Mouse (Mus musculus): Measurements from ENCODE around the gene Zfp706.
A peak's percentile ranks its signal among the peaks of the same experiment; 100 is the strongest.

- peak; percentile 50; the same call in 1 of the 2 replicates for TF ChIP-seq CHD2 (IDR thresholded peaks at IDR 0.05; ENCODE audit: low read depth, low read length)
- TF ChIP-seq ZC3H11A (IDR thresholded peaks at IDR 0.05; ENCODE audit: borderline replicate concordance, low read depth, low read length): no peak
- TF ChIP-seq HCFC1 (IDR thresholded peaks at IDR 0.05; ENCODE audit: borderline replicate concordance, insufficient read depth, low read length): no peak
- no peak for TF ChIP-seq ZNF384 (IDR thresholded peaks at IDR 0.05; ENCODE audit: low read depth, low read length)
- no peak for TF ChIP-seq MAFK (IDR thresholded peaks at IDR 0.05; ENCODE audit: insufficient read depth, low read depth, low read length)
Observed at GRCm38 (mm10) chr15:36991353-36991752, 16.2 kb downstream of the Zfp706 start.

All from ES-E14 (cell line).